Mouse (Mus musculus) gonadal fat pad, adult 2 months (tissue): ENCODE results near the gene Pla2g2d. TPM values are rescaled to one million over a fixed set of nuclear protein-coding genes. Genes with fewer than 3 reads are reported as not detected.

Experiments
- DNase-seq: peaks from one replicate; pipeline ENCODE4 v3.0.0-alpha.2; 2012; ENCODE audit warnings: low read depth
- polyA plus RNA-seq: library from polyadenylated mRNA; depleted of rRNA; stranded (reverse); fragments of >200 nt; gene quantifications from 2 replicates; pipeline ENCODE4 v1.2.3, GENCODE M21; 2012; rRNA removed

Pla2g2d gene
- polyA plus RNA-seq, 1 experiment: 5.6 TPM

- DNase-seq: no peak
Measured at GRCm38 (mm10) chr4:138825751-138826567, 50.4 kb downstream of the Pla2g2d start.

GRCm38 (mm10) chr4:138827147-138827546, 51.6 kb downstream of the Pla2g2d start:
- no peak for DNase-seq

Other genes with a start within 250 kb of the Pla2g2d start
- gene Vwa5b1, start 139.9 kb upstream of the Pla2g2d start, polyA plus RNA-seq: 0.04 and 0.25 TPM in 2 replicates
- gene Pla2g2c, start 50.9 kb upstream of the Pla2g2d start, polyA plus RNA-seq: 0.63 and 0.85 TPM in 2 replicates
- 5.3 and 8.6 TPM in 2 replicates for gene Ubxn10, start 38.6 kb upstream of the Pla2g2d start, polyA plus RNA-seq
- gene Pla2g2f, start 18.1 kb upstream of the Pla2g2d start, polyA plus RNA-seq: not detected in 2 replicates
- 23.8 and 37.2 TPM in 2 replicates for gene Pla2g5, start 87.7 kb downstream of the Pla2g2d start, polyA plus RNA-seq
- not detected in 2 replicates for gene Gm13030, start 98.2 kb downstream of the Pla2g2d start, polyA plus RNA-seq
- 6.9 and 15.8 TPM in 2 replicates for gene Pla2g2e, start 102.2 kb downstream of the Pla2g2d start, polyA plus RNA-seq
- 7.6 and 9.4 TPM in 2 replicates for gene Otud3, start 138.2 kb downstream of the Pla2g2d start, polyA plus RNA-seq
- gene Rnf186, start 191.4 kb downstream of the Pla2g2d start, polyA plus RNA-seq: 96.1 and 101 TPM in 2 replicates
- gene Tmco4, start 197.2 kb downstream of the Pla2g2d start, polyA plus RNA-seq: 20.7 and 21.5 TPM in 2 replicates